Mouse (Mus musculus) large intestine, adult 2 months (tissue): ENCODE measurements around the gene Sbp. TPM values are rescaled to one million over a fixed set of nuclear protein-coding genes. Genes with fewer than 3 reads are reported as not detected.

Experiments
- DNase-seq: peaks from one replicate; pipeline ENCODE4 v3.0.0-alpha.2; 2012; ENCODE audit warnings: low read depth, low spot score
- WGBS: fragments of 180-500 bp; shearing (Covaris S2); methylation state at CpG from one replicate; pipeline ENCODE4 v1.1.7; 2018; 5-methylcytosine and 5-hydroxymethylcytosine counted together
- polyA plus RNA-seq: library from polyadenylated mRNA; depleted of rRNA; stranded (reverse); fragments of >200 nt; gene quantifications from 2 replicates; pipeline ENCODE4 v1.2.3, GENCODE M21; 2012; rRNA removed

The Sbp gene
- polyA plus RNA-seq, 1 experiment = not detected

DNA sequence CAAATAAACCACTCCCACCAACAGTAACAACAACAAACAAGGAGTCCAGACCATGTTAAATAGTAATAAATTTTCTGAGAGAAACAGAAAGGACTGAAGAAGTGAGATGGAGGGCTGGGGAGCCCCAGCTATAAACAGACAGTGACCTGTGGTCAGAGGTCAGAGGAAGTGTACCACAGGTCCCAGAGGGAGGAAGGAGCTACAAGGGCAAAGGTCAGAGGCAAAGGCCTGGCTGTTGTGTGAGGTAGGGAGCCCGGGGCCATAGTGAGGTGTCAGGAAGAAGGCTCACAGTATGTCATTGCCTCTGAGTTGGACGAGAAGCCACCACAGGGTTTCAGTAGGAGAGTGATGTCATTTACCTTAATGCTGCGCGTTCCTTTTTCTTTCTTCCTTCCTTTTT lies 41.4 kb downstream of the Sbp start:
- WGBS = 13% methylated on average over 4 of the region's 4 CpGs

DNA sequence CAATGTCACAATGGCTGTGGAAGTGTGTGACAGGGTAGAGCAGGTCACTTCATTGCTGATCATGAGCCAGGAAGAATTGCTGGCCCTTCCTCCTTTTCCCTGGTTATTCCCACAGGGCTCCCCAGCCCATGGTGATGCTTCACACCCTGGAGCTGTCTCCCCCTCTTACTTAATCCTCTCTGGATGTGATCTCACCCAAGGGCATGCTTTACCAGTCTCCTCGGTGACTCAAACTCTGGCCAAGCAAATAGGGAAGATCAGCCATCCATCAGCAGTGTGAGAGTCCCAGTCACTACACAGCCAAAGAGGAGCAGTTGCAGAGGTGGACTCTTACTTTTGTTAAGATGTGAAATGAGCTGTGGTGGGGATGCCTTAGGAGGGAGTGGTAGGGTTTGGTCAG lies 43.5 kb downstream of the Sbp start:
- WGBS = 80% methylated on average over 1 of the region's 1 CpGs
- no peak for DNase-seq

More for the DNA sequence above, 41.4 kb downstream of the Sbp start:
- no peak for DNase-seq

DNA sequence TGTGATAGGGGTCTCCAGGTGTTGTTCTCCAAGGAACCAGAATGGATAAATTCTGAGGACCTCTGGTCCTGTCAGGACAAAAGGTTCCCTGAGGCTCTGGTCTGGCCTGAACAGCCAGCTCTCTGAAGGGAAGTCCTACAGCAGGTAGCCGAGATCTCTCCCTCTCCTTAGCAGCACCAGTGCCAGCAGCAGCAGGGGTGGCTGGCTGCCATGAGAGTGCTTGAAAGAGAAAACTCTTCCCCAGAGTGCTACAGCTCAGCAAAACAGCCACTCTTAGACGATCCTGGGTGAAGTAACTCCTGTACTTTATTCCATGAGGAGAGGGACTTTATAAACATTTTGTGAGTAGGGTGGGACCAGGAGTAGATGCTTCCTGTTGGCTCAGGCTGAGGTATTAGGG lies 48.3 kb downstream of the Sbp start:
- WGBS = 25% methylated on average over 2 of the region's 2 CpGs
- DNase-seq = no peak

GRCm38 (mm10) chr17:23992789-23993553 lies 51.5 kb downstream of the Sbp start:
- no peak for DNase-seq
- 35% methylated on average over 9 of the region's 9 CpGs for WGBS

GRCm38 (mm10) chr17:23993559-23994428 lies 52.3 kb downstream of the Sbp start:
- WGBS = 9% methylated on average over 31 of the region's 31 CpGs
- DNase-seq = no peak

DNA sequence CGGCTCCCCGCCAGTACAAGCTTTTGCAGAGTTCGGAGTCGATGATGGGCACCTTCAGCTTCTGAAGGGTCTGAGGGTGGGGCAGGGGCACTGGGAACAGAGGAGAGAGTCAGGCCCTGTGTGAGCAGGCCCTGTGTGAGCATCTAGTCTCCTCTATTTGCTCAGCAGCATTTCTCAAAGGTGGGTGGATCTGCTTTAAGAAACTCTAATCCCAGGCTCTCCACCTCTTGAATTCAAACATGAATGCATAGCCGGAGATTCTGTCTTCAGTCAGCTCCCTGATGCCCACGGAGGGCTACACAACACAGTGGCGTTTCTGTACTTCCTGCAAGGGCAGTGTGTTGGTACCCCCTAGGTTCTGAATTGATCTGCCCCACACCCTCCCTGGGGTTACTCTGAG lies 53.2 kb downstream of the Sbp start:
- 86% methylated on average over 7 of the region's 7 CpGs for WGBS
- no peak for DNase-seq

Other genes starting within 250 kb of the Sbp start
- 0.02 and 0.03 TPM in 2 replicates for gene 1520401A03Rik, start 218.9 kb upstream of the Sbp start, polyA plus RNA-seq
- 41.2 and 45.7 TPM in 2 replicates for gene Pkmyt1, start 215.3 kb upstream of the Sbp start, polyA plus RNA-seq
- gene Paqr4, start 200.8 kb upstream of the Sbp start, polyA plus RNA-seq = 155 and 162 TPM in 2 replicates
- 3.1 and 3.5 TPM in 2 replicates for gene Kremen2, start 195.8 kb upstream of the Sbp start, polyA plus RNA-seq
- gene Flywch1, start 170.1 kb upstream of the Sbp start, polyA plus RNA-seq = 27.3 and 34.9 TPM in 2 replicates
- 4.5 and 6.5 TPM in 2 replicates for gene Flywch2, start 155.6 kb upstream of the Sbp start, polyA plus RNA-seq
- gene Srrm2, start 151.1 kb upstream of the Sbp start, polyA plus RNA-seq = 284 and 419 TPM in 2 replicates
- 771 and 864 TPM in 2 replicates for gene Elob, start 112.5 kb upstream of the Sbp start, polyA plus RNA-seq
- gene Prss33, start 105.6 kb upstream of the Sbp start, polyA plus RNA-seq = 0.09 and 0.58 TPM in 2 replicates
- gene Prss32, start 97.8 kb upstream of the Sbp start, polyA plus RNA-seq = 495 and 577 TPM in 2 replicates
- gene Prss41, start 97.5 kb upstream of the Sbp start, polyA plus RNA-seq = 1.8 and 3.3 TPM in 2 replicates
- not detected in 2 replicates for gene Prss21, start 73.6 kb upstream of the Sbp start, polyA plus RNA-seq
- not detected in 2 replicates for gene Dcpp1, start 60.8 kb upstream of the Sbp start, polyA plus RNA-seq
- not detected in 2 replicates for gene Dcpp2, start 60.8 kb upstream of the Sbp start, polyA plus RNA-seq
- not detected in 2 replicates for gene Dcpp3, start 24.2 kb upstream of the Sbp start, polyA plus RNA-seq
- not detected in 2 replicates for gene Sbpl, start 13.6 kb downstream of the Sbp start, polyA plus RNA-seq
- 291 and 302 TPM in 2 replicates for gene Prss30, start 38.9 kb downstream of the Sbp start, polyA plus RNA-seq
- 0.11 and 0.16 TPM in 2 replicates for gene Prss22, start 56.4 kb downstream of the Sbp start, polyA plus RNA-seq
- 11.1 and 22.9 TPM in 2 replicates for gene Prss27, start 96.5 kb downstream of the Sbp start, polyA plus RNA-seq
- gene Kctd5, start 131.8 kb downstream of the Sbp start, polyA plus RNA-seq = 83.5 and 85.7 TPM in 2 replicates
- gene Pdpk1, start 209.3 kb downstream of the Sbp start, polyA plus RNA-seq = 9.4 and 18.6 TPM in 2 replicates
- gene Amdhd2, start 222.1 kb downstream of the Sbp start, polyA plus RNA-seq = 87.2 and 105 TPM in 2 replicates
- gene Atp6v0c, start 228.0 kb downstream of the Sbp start, polyA plus RNA-seq = 799 and 841 TPM in 2 replicates